Mouse (Mus musculus): Measurements from ENCODE around the gene Appl1.

DNA sequence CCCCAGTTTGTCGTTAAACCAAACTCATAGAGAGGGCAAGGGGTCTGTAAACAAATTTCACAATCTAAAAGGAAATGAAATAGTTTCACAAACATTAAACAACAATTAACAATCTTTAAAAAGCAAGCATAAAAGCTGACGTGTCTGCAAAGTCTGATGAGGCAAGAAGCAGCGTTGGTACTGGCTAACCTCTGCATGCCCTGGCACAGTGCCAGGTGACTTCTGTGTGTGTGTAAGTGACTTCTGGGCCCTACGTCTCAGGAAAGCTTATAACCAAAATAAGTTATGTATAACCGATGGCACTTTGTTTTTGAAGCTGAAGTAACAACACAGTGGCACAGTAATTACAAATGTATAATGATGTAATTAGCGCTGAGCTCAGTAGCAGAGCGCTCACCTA, 33.9 kb upstream of the Appl1 start:
- TF ChIP-seq CTCF (IDR thresholded peaks at IDR 0.05; ENCODE audit: low read depth, low read length) (no peak), GATA2 (IDR thresholded peaks at IDR 0.05; ENCODE audit: borderline replicate concordance, low read depth, low read length) (no peak), GATA1 (IDR thresholded peaks at IDR 0.05; ENCODE audit: borderline replicate concordance, low read length) (no peak)

Data from G1E (cell line).